Mouse (Mus musculus) liver, embryonic 14.5 days (tissue): Measurements from ENCODE around the gene Ybx2.

ENCODE experiments used
- CTCF ChIP-seq: IDR thresholded peaks from 2 replicates; pipeline ENCODE4 v1.5.1; 2016; ENCODE audit warnings: antibody characterized with exemption, low read depth, control low read depth
- EP300 ChIP-seq: IDR thresholded peaks from 2 replicates; pipeline ENCODE4 v1.6.1; 2016; ENCODE audit warnings: antibody characterized with exemption, low read depth

GRCm38 (mm10) chr11:69940962-69941361, 5.4 kb downstream of the Ybx2 start:
- TF ChIP-seq CTCF (no peak), EP300 (no peak)
